Mouse (Mus musculus) neural tube, embryonic 10.5 days (tissue): ENCODE results near the gene Tmem28.

ENCODE experiments used
- DNase-seq: peaks from one replicate; pipeline ENCODE4 v3.0.0-alpha.2; 2017; ENCODE audit warnings: low spot score; ENCODE audit errors: extremely low spot score

The Tmem28 gene

GRCm38 (mm10) chrX:99820790-99821395 is at the start of gene Tmem28:
Gene Tmem28, plus strand, starts transcription at chrX:99821021.
- DNase-seq = peak; percentile 27

- no peak for DNase-seq
Observed at GRCm38 (mm10) chrX:99780308-99780707, 40.5 kb upstream of the Tmem28 start.

- DNase-seq = no peak
Observed at GRCm38 (mm10) chrX:99808375-99808774, 12.4 kb upstream of the Tmem28 start.

- peak; percentile 74 for DNase-seq
Observed at GRCm38 (mm10) chrX:99819395-99819935, 1.4 kb upstream of the Tmem28 start.

- DNase-seq = peak; percentile 48
Observed at GRCm38 (mm10) chrX:99819936-99820789, 658 bp upstream of the Tmem28 start.

GRCm38 (mm10) chrX:99842090-99842489 is 21.3 kb downstream of the Tmem28 start:
- DNase-seq = no peak

GRCm38 (mm10) chrX:99853261-99853741 is 32.5 kb downstream of the Tmem28 start:
- peak; percentile 83 for DNase-seq

GRCm38 (mm10) chrX:99853834-99854233 is 33.0 kb downstream of the Tmem28 start:
- DNase-seq = no peak

- no peak for DNase-seq
Observed at GRCm38 (mm10) chrX:99872228-99872627, 51.4 kb downstream of the Tmem28 start.

GRCm38 (mm10) chrX:99872632-99873201 is 51.9 kb downstream of the Tmem28 start:
- DNase-seq = no peak

GRCm38 (mm10) chrX:99873259-99873919 is 52.6 kb downstream of the Tmem28 start:
- DNase-seq = no peak

GRCm38 (mm10) chrX:99873920-99874296 is 53.1 kb downstream of the Tmem28 start:
- no peak for DNase-seq

- no peak for DNase-seq
Observed at GRCm38 (mm10) chrX:99876781-99877180, 56.0 kb downstream of the Tmem28 start.

GRCm38 (mm10) chrX:99883396-99883795 is 62.6 kb downstream of the Tmem28 start:
- DNase-seq = no peak
